Mouse (Mus musculus) bone marrow macrophage, adult 2 months (primary cell): ENCODE results near the gene 4833420G17Rik.
"Not testable (repeated sequence)": the region's sequence is repeated elsewhere in the genome, so short reads cannot be mapped to it uniquely, and the experiment has no call there.

Experiments used
- CTCF ChIP-seq: IDR thresholded peaks from 2 replicates; pipeline ENCODE4 v1.5.1; 2012; ENCODE audit warnings: low read depth, mild to moderate bottlenecking, low read length, moderate library complexity
- POLR2A ChIP-seq: IDR thresholded peaks from 2 replicates; pipeline ENCODE4 v1.6.1; 2012; ENCODE audit warnings: mild to moderate bottlenecking, low read depth, low read length, borderline replicate concordance

DNA sequence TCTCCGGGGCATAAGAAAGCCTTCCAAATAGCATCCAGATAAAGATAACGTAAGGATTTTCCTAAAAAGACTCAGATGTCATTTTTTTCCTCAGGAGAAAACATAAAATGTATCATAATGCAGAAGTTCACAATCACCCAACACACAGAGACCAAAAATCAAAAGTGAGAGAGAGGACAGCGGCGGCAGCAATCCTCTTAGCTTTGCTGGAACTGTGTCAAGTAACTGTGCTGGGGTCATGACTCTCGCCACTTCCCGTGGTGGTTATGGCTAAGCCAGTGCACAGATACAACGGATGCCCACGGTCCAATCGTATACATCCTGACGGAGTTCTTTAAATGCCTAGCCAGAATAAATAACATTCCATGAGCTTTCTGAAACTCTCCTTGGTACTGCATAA is 29.5 kb downstream of the 4833420G17Rik start:
- not testable (repeated sequence) for TF ChIP-seq CTCF, POLR2A
